Mouse (Mus musculus): Measurements from ENCODE around the gene Slpi.

DNA sequence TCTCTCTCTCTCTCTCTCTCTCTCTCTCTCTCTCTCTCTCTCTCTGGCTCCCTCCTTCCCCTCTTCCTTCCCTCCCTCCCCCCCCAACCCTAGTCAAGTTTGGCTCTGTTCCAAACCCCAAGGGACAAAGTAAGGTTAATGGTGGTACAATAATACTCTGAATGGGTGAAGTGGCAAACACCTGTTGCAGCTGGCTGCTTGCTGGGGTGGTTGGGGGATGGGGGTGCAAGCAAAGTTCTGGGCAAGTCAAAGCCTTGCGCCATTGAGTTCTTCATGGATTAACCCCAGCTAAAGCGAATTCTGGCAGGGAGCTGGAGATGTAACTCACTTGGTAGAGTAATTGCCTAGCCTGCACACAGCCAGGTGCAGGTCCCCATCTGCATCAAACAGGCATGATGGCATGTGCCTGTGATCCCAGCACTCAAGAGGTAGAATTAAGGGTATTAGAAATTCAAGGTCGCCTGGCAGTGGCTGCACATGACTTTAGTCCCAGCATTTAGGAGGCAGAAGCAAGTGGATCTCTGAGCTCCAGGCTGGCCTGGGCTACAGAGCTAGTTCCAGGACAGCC lies 29.5 kb upstream of the Slpi start:
- TF ChIP-seq POLR2A (IDR thresholded peaks at IDR 0.05; ENCODE audit: low read depth, low read length) (no peak), CTCF (IDR thresholded peaks at IDR 0.05; ENCODE audit: extremely low read depth, insufficient read depth, insufficient read length, insufficient replicate concordance) (no peak)

All from spleen, adult 2 months (tissue).